Mouse (Mus musculus) liver, embryonic 11.5 days (tissue): ENCODE measurements around the gene C2cd3. TPM values are rescaled to one million over a fixed set of nuclear protein-coding genes. Genes with fewer than 3 reads are reported as not detected.

Experiments
- ATAC-seq: fragments of 200-750 bp; cut with Nextera tagmentation; replicated peaks from 2 replicates; pipeline ENCODE4 v1.8.0; 2017; ENCODE audit warnings: moderate number of reproducible peaks, mild to moderate bottlenecking, moderate TSS enrichment, moderate library complexity; ENCODE audit not compliant: low FRiP score
- DNase-seq: peaks from one replicate; pipeline ENCODE4 v3.0.0-alpha.2; 2017; ENCODE audit warnings: low spot score
- H3K27ac ChIP-seq: fragments of 300-500 bp; sonication (generic); 2 replicates; pipeline ENCODE4 v1.5.1; 2014; ENCODE audit warnings: mild to moderate bottlenecking, low read depth, low read length, control low read depth
- H3K27me3 ChIP-seq: fragments of 300-500 bp; sonication (generic); replicated peaks from 2 replicates; pipeline ENCODE4 v1.6.1; 2014; ENCODE audit warnings: low read length, mixed read lengths; ENCODE audit not compliant: control insufficient read depth, insufficient read depth
- H3K36me3 ChIP-seq: fragments of 300-500 bp; sonication (generic); 2 replicates; pipeline ENCODE4 v1.6.1; 2014; ENCODE audit warnings: mild to moderate bottlenecking, low read length, moderate library complexity, mixed read lengths; ENCODE audit not compliant: control insufficient read depth, insufficient read depth
- H3K4me1 ChIP-seq: fragments of 300-500 bp; sonication (generic); replicated peaks from 2 replicates; pipeline ENCODE4 v1.6.1; 2014; ENCODE audit warnings: low read length, mixed read lengths; ENCODE audit not compliant: control insufficient read depth, insufficient read depth
- H3K4me2 ChIP-seq: fragments of 300-500 bp; sonication (generic); 2 replicates; pipeline ENCODE4 v1.6.1; 2014; ENCODE audit warnings: mild to moderate bottlenecking, control low read depth, moderate library complexity
- H3K4me3 ChIP-seq: fragments of 300-500 bp; sonication (generic); 2 replicates; pipeline ENCODE4 v1.5.1; 2014; ENCODE audit warnings: low read depth, low read length, control low read depth
- H3K9ac ChIP-seq: fragments of 300-500 bp; sonication (generic); 2 replicates; pipeline ENCODE4 v1.6.1; 2014; ENCODE audit warnings: low read depth, low read length, control low read depth
- H3K9me3 ChIP-seq: fragments of 300-500 bp; sonication (generic); 2 replicates; pipeline ENCODE4 v1.6.1; 2016; ENCODE audit warnings: low read length, inconsistent platforms, mixed read lengths; ENCODE audit not compliant: control insufficient read depth
- WGBS: fragments of 180-500 bp; shearing (Covaris S2); extraction: QIAGEN DNeasy Blood & Tissue Kit; methylation state at CpG from one replicate; pipeline ENCODE4 v1.1.7; 2014; 5-methylcytosine and 5-hydroxymethylcytosine counted together
- polyA plus RNA-seq: library from polyadenylated mRNA; unstranded; fragments of >200 nt; fragmentation: Nextera tagmentation; extraction: Ambion mirVana; gene quantifications from 2 replicates; pipeline ENCODE4 v1.2.1, GENCODE M21; 2014

The C2cd3 gene
- polyA plus RNA-seq, 1 experiment from 2014 or later: 25.3 TPM

DNA sequence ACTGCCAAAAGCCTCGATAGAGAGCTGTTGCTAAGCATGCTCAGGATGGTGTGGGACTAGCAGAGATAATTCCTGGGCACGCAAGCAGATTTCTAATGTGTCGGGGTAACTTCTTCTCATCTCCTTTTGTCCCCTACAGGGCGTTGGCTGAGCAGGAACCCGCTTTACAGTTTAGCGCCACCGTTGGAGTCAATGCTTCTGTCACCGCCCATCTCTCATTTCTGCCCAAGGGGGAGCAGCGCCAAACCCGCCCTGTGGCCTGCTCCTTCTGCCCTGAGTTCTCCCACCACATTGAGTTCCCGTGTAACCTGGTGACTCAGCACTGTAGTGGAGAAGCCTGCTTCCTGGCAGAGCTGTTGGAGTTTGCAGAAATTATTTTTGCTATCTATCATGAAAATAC lies 57.9 kb downstream of the C2cd3 start:
- no peaks in the 10 kb centered on the region for H3K9me3 ChIP-seq
- H3K4me1 ChIP-seq: no peaks in the 10 kb centered on the region
- ATAC-seq (no peak), DNase-seq (no peak)
- H3K36me3 ChIP-seq: peaks cover 36% of the 10 kb centered on the region
- no peak overlapping the region for H3K4me3 ChIP-seq
- no peak overlapping the region for H3K4me2 ChIP-seq
- no peak overlapping the region for H3K9ac ChIP-seq
- H3K27me3 ChIP-seq: no peaks in the 10 kb centered on the region
- H3K27ac ChIP-seq: no peak overlapping the region
- WGBS: 86% methylated on average over 11 of the region's 11 CpGs

DNA sequence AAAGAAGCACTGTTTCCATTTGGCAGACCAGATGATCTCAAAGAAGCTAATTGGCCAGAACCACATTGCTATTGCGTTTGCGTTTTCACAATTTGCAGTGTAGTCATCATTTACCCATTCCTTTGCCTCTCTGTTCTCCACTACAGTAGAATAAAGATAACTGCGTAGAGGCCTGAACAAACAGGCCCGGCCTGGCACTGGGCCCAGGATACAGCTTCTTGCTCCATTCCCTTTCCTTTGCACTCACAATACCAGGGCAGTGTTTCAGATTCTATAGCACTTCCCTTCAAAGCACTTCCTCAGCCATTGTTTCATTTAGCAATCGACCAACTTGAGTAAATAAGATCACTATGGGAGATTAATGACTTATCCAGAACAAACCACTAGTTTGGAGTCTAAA lies 59.1 kb downstream of the C2cd3 start:
- H3K27ac ChIP-seq: no peak overlapping the region
- no peak for DNase-seq

DNA sequence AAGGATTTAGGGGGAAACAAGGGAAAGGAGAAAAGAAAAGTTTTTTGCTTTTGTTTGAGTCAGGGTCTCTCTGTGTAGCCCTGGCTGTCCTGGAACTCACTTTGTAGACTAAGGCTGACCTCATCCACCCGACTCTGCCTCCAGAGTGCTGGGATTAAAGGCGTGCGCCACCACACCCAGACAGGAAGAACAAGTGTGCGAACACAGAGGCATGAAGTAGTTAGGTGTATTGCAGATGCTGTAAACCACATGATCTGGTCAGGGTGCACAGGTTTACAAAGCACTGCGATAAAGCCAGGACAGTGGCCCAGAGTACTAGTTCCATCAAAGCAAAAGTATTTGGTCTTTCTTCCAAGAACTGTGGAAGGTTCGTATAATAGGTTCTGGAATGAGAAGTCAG lies 61.3 kb downstream of the C2cd3 start:
- WGBS: 93% methylated on average over 6 of the region's 6 CpGs
- H3K9me3 ChIP-seq: no peaks in the 10 kb centered on the region
- H3K9ac ChIP-seq: no peak overlapping the region
- H3K4me3 ChIP-seq: no peak overlapping the region
- H3K4me2 ChIP-seq: no peak overlapping the region
- no peak overlapping the region for H3K27ac ChIP-seq
- H3K27me3 ChIP-seq: no peaks in the 10 kb centered on the region
- H3K4me1 ChIP-seq: no peaks in the 10 kb centered on the region
- H3K36me3 ChIP-seq: peaks cover 35% of the 10 kb centered on the region
- ATAC-seq (no peak), DNase-seq (no peak)

More for the DNA sequence above, 59.1 kb downstream of the C2cd3 start:
- peaks cover 36% of the 10 kb centered on the region for H3K36me3 ChIP-seq
- WGBS: 90% methylated on average over 5 of the region's 5 CpGs
- no peaks in the 10 kb centered on the region for H3K4me1 ChIP-seq
- no peak for ATAC-seq
- H3K9me3 ChIP-seq: no peaks in the 10 kb centered on the region
- no peak overlapping the region for H3K4me2 ChIP-seq
- no peak overlapping the region for H3K9ac ChIP-seq
- H3K4me3 ChIP-seq: no peak overlapping the region
- no peaks in the 10 kb centered on the region for H3K27me3 ChIP-seq

- no peak overlapping the region for H3K4me3 ChIP-seq
- no peaks in the 10 kb centered on the region for H3K4me1 ChIP-seq
- H3K27me3 ChIP-seq: no peaks in the 10 kb centered on the region
- no peak overlapping the region for H3K4me2 ChIP-seq
- 71% methylated on average over 4 of the region's 4 CpGs for WGBS
- no peak overlapping the region for H3K9ac ChIP-seq
- no peak overlapping the region for H3K27ac ChIP-seq
- H3K36me3 ChIP-seq: peaks cover 21% of the 10 kb centered on the region; the same call in 1 of the 2 replicates
- ATAC-seq (no peak), DNase-seq (no peak)
- no peaks in the 10 kb centered on the region for H3K9me3 ChIP-seq
Measured at GRCm38 (mm10) chr7:100443728-100444127, 71.7 kb downstream of the C2cd3 start.

- Histone ChIP-seq H3K9me3 (no peaks in the 10 kb centered on the region), H3K36me3 (peaks cover 28% of the 10 kb centered on the region), H3K4me1 (no peaks in the 10 kb centered on the region), H3K27ac (no peak overlapping the region), H3K4me3 (no peak overlapping the region), H3K27me3 (no peaks in the 10 kb centered on the region), H3K4me2 (no peak overlapping the region), H3K9ac (no peak overlapping the region)
- WGBS: 97% methylated on average over 5 of the region's 5 CpGs
- ATAC-seq (no peak), DNase-seq (no peak)
Measured at GRCm38 (mm10) chr7:100446271-100446670, 74.2 kb downstream of the C2cd3 start.

- H3K4me2 ChIP-seq: no peak overlapping the region
- no peaks in the 10 kb centered on the region for H3K27me3 ChIP-seq
- 89% methylated on average over 12 of the region's 12 CpGs for WGBS
- peaks cover 27% of the 10 kb centered on the region for H3K36me3 ChIP-seq
- H3K27ac ChIP-seq: no peak overlapping the region
- no peak overlapping the region for H3K4me3 ChIP-seq
- DNase-seq (no peak), ATAC-seq (no peak)
- H3K4me1 ChIP-seq: no peaks in the 10 kb centered on the region
- H3K9ac ChIP-seq: no peak overlapping the region
- H3K9me3 ChIP-seq: no peaks in the 10 kb centered on the region
Measured at GRCm38 (mm10) chr7:100448530-100448929, 76.5 kb downstream of the C2cd3 start.

DNA sequence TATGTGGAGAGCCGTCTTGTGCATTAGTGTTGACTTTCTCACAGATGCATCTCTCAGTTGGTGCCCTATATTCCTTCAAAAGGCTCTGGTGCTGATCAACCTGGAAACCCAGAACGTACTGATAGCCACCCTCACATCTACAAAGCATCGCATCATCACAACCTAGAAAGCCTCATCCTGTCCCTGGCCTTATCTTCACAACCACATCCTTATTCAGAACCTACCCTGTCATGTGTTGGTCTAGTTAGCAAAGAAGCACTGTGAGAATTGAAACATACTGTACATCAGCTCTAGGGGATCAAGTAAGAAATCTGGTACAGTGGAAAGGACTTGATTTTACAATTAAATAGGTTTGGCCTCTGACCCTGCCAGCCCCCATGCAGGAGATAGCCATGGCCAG lies 77.0 kb downstream of the C2cd3 start:
- no peaks in the 10 kb centered on the region for H3K4me1 ChIP-seq
- no peaks in the 10 kb centered on the region for H3K9me3 ChIP-seq
- H3K4me3 ChIP-seq: no peak overlapping the region
- DNase-seq (no peak), ATAC-seq (no peak)
- peaks cover 27% of the 10 kb centered on the region for H3K36me3 ChIP-seq
- no peak overlapping the region for H3K4me2 ChIP-seq
- WGBS: 72% methylated on average over 3 of the region's 3 CpGs
- H3K9ac ChIP-seq: no peak overlapping the region
- H3K27ac ChIP-seq: no peak overlapping the region
- no peaks in the 10 kb centered on the region for H3K27me3 ChIP-seq

- DNase-seq: no peak
Measured at GRCm38 (mm10) chr7:100458153-100458552, 86.1 kb downstream of the C2cd3 start.

GRCm38 (mm10) chr7:100459862-100460261 lies 87.8 kb downstream of the C2cd3 start:
- Histone ChIP-seq H3K9me3 (no peaks in the 10 kb centered on the region), H3K27ac (no peak overlapping the region), H3K4me3 (no peak overlapping the region), H3K27me3 (no peaks in the 10 kb centered on the region), H3K36me3 (peaks cover 13% of the 10 kb centered on the region; the same call in 1 of the 2 replicates), H3K9ac (no peak overlapping the region), H3K4me2 (no peak overlapping the region), H3K4me1 (peaks cover 34% of the 10 kb centered on the region)
- 92% methylated on average over 3 of the region's 3 CpGs for WGBS
- DNase-seq (no peak), ATAC-seq (no peak)

More at GRCm38 (mm10) chr7:100458153-100458552, 86.1 kb downstream of the C2cd3 start:
- peak overlapping the region; percentile 46; the same call in 1 of the 2 replicates for H3K27ac ChIP-seq
- peak overlapping the region; percentile 38; the same call in 1 of the 2 replicates for H3K9ac ChIP-seq
- no peak overlapping the region for H3K4me3 ChIP-seq
- no peak overlapping the region for H3K4me2 ChIP-seq
- H3K27me3 ChIP-seq: no peaks in the 10 kb centered on the region
- H3K36me3 ChIP-seq: peaks cover 18% of the 10 kb centered on the region; the same call in 1 of the 2 replicates
- ATAC-seq: peak; percentile 91
- H3K9me3 ChIP-seq: no peaks in the 10 kb centered on the region
- 50% methylated on average over 1 of the region's 1 CpGs for WGBS
- peaks cover 18% of the 10 kb centered on the region for H3K4me1 ChIP-seq
